Mouse (Mus musculus): ENCODE measurements around the gene Smad3.

- TF ChIP-seq CTCF (IDR thresholded peaks at IDR 0.05; ENCODE audit: control insufficient read depth, insufficient read depth, insufficient replicate concordance, low read depth, low read length) (no peak), POLR2A (IDR thresholded peaks at IDR 0.05; ENCODE audit: control insufficient read depth, low read depth, low read length) (no peak)
Measured at GRCm38 (mm10) chr9:63677621-63678020, 80.2 kb downstream of the Smad3 start.
